ENCODE assay signal across 24 mouse cellular contexts in the genomic region with DNA sequence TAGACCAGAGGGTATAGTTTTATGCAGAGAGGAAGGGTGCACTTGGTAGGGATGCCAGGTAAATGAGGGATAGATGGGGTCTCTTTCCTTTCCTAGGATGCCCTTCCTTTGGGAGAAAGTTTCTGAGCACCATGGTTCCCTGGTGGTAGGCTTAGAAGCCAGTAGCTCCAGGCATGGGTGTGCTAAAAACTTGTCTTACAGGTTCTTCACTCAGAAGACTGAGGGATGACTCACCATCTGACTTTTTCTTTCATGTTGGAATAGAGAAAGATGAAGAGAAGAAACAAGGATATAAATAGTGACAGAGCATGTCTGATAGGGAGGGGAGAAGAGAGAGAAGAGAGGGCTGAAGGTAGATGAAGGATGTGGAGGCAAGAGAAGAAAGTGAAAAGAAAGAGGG. TPM values are rescaled to one million over a fixed set of nuclear protein-coding genes. Genes with fewer than 3 reads are reported as not detected.
DNase-seq lines count a peak whose midpoint lies in the region; ATAC-seq and TF ChIP-seq lines count a peak whose summit lies in the region.
"Had no signal": no experiment of that assay in that cellular context is flagged by ENCODE, and none has a peak within 500 bp of the region (broad histone marks: within the 10 kb centered on the region; RNA-seq: fewer than 3 reads in every experiment).

No protein-coding gene starts in this region.

- no peak overlapping the region for H3K4me3 ChIP-seq in intestine, embryonic 14.5 days (ENCODE audit: low read depth, low read length)
- H3K4me3 ChIP-seq in intestine, postnatal 0 days (ENCODE audit: low read depth, low read length) = no peak overlapping the region
- no peak overlapping the region for H3K4me3 ChIP-seq in intestine, embryonic 16.5 days (ENCODE audit: low read length)
- H3K4me3 ChIP-seq: erythroblast, embryonic 14.5 days; forebrain, embryonic 12.5 days; forebrain, embryonic 15.5 days; gastrocnemius, adult 2 months; hindbrain, embryonic 12.5 days; hindbrain, embryonic 15.5 days had no signal

- no peak for DNase-seq in intestine, embryonic 14.5 days (ENCODE audit: low spot score)
- peak; percentile 29 for DNase-seq in 3T3-L1 (ENCODE audit: low read depth, low spot score)
- DNase-seq in brain, adult 2 months (ENCODE audit: low read depth, low spot score) = peak; percentile 56
- no peak for DNase-seq in right cerebral cortex, adult 2 months (ENCODE audit: low spot score in 2 of 2)
- DNase-seq in cerebellum, adult 9-11 months = no peak
- no peak for DNase-seq in lung, adult 18-20 months
- DNase-seq: adrenal gland, adult 8-10 months; adrenal gland, postnatal 25 days; cerebellum, adult 18-20 months; cerebellum, adult 9-10 months; cerebellum, postnatal 25 days; embryo, embryonic 11 days; gastrocnemius, adult 2 months; gastrocnemius, postnatal 14 days; heart, adult 11 months had no signal

- H3K27me3 ChIP-seq in intestine, embryonic 14.5 days (replicated peaks; ENCODE audit: control insufficient read depth, insufficient read depth, low read length) = no peaks in the 10 kb centered on the region
- no peaks in the 10 kb centered on the region for H3K27me3 ChIP-seq in intestine, postnatal 0 days (replicated peaks; ENCODE audit: control insufficient read depth, insufficient read depth, low read length)
- H3K27me3 ChIP-seq in intestine, embryonic 16.5 days (replicated peaks; ENCODE audit: control insufficient read depth, insufficient read depth, low read length) = no peaks in the 10 kb centered on the region
- H3K27me3 ChIP-seq: forebrain, embryonic 12.5 days; forebrain, embryonic 15.5 days; hindbrain, embryonic 15.5 days had no signal

- H3K36me3 ChIP-seq in intestine, embryonic 14.5 days (ENCODE audit: control insufficient read depth, insufficient read depth, low read length) = no peaks in the 10 kb centered on the region
- no peaks in the 10 kb centered on the region for H3K36me3 ChIP-seq in intestine, postnatal 0 days (ENCODE audit: control insufficient read depth, insufficient read depth)
- no peaks in the 10 kb centered on the region for H3K36me3 ChIP-seq in intestine, embryonic 16.5 days (ENCODE audit: control insufficient read depth, insufficient read depth, low read length)
- H3K36me3 ChIP-seq: forebrain, embryonic 12.5 days; forebrain, embryonic 15.5 days; hindbrain, embryonic 12.5 days; hindbrain, embryonic 15.5 days had no signal

- H3K9me3 ChIP-seq in intestine, embryonic 14.5 days (ENCODE audit: control insufficient read depth, low read length) = no peaks in the 10 kb centered on the region
- no peaks in the 10 kb centered on the region for H3K9me3 ChIP-seq in intestine, postnatal 0 days (ENCODE audit: control insufficient read depth)
- no peaks in the 10 kb centered on the region for H3K9me3 ChIP-seq in intestine, embryonic 16.5 days (ENCODE audit: control insufficient read depth, low read length)
- H3K9me3 ChIP-seq: forebrain, embryonic 12.5 days; forebrain, embryonic 15.5 days; hindbrain, embryonic 12.5 days; hindbrain, embryonic 15.5 days had no signal

- TF ChIP-seq CTCF in intestine, postnatal 0 days (IDR thresholded peaks at IDR 0.05; ENCODE audit: low read depth) = no peak

- peak; percentile 56; the same call in 1 of the 2 replicates for ATAC-seq in intestine, embryonic 14.5 days (replicated peaks; ENCODE audit: low FRiP score, low TSS enrichment, low read depth)
- ATAC-seq in intestine, postnatal 0 days = no peak
- peak; percentile 47 for ATAC-seq in intestine, embryonic 16.5 days
- ATAC-seq: activated CD4-positive, CD25-positive, alpha-beta regulatory T cell, adult 4 months; forebrain, embryonic 15.5 days had no signal

- no peak overlapping the region for H3K4me2 ChIP-seq in intestine, embryonic 14.5 days (ENCODE audit: low read length)
- H3K4me2 ChIP-seq in intestine, postnatal 0 days (replicated peaks; ENCODE audit: low read depth) = no peak overlapping the region
- no peak overlapping the region for H3K4me2 ChIP-seq in intestine, embryonic 16.5 days (ENCODE audit: low read depth, low read length)
- H3K4me2 ChIP-seq: forebrain, embryonic 12.5 days; forebrain, embryonic 15.5 days; heart, embryonic 11.5 days; hindbrain, embryonic 12.5 days; hindbrain, embryonic 15.5 days had no signal

- H3K9ac ChIP-seq in intestine, embryonic 14.5 days (ENCODE audit: low read length) = no peak overlapping the region
- no peak overlapping the region for H3K9ac ChIP-seq in intestine, postnatal 0 days (ENCODE audit: low read depth, low read length)
- no peak overlapping the region for H3K9ac ChIP-seq in intestine, embryonic 16.5 days (ENCODE audit: low read depth, low read length)
- H3K9ac ChIP-seq: forebrain, embryonic 12.5 days; forebrain, embryonic 15.5 days; hindbrain, embryonic 12.5 days; hindbrain, embryonic 15.5 days had no signal

- H3K4me1 ChIP-seq in intestine, embryonic 14.5 days (replicated peaks; ENCODE audit: control insufficient read depth, insufficient read depth, low read length) = no peaks in the 10 kb centered on the region
- H3K4me1 ChIP-seq in intestine, postnatal 0 days (replicated peaks; ENCODE audit: control insufficient read depth, insufficient read depth, low read length) = no peaks in the 10 kb centered on the region; the same call in 1 of the 2 replicates
- peaks cover 11% of the 10 kb centered on the region; the same call in 1 of the 2 replicates for H3K4me1 ChIP-seq in intestine, embryonic 16.5 days (ENCODE audit: control insufficient read depth, insufficient read depth, low read length)
- H3K4me1 ChIP-seq: forebrain, embryonic 12.5 days; forebrain, embryonic 15.5 days; hindbrain, embryonic 12.5 days; hindbrain, embryonic 15.5 days had no signal

- H3K27ac ChIP-seq in intestine, embryonic 14.5 days (ENCODE audit: low read depth) = no peak overlapping the region
- H3K27ac ChIP-seq in intestine, postnatal 0 days (ENCODE audit: low read depth, low read length) = no peak overlapping the region
- H3K27ac ChIP-seq in intestine, embryonic 16.5 days (ENCODE audit: low read length) = peak overlapping the region; percentile 4; the same call in 1 of the 2 replicates
- H3K27ac ChIP-seq: forebrain, embryonic 12.5 days; forebrain, embryonic 15.5 days; gastrocnemius, adult 2 months; hindbrain, embryonic 12.5 days; hindbrain, embryonic 15.5 days had no signal

RNA-seq across cellular contexts. Expression of a gene that starts 7.1 kb away (rescaled TPM):
- 36.3 and 39.4 TPM in 2 replicates for polyA plus RNA-seq in intestine, embryonic 14.5 days (2014; fragmentation: Nextera tagmentation; extraction: Ambion mirVana)
- 23.4 and 27.2 TPM in 2 replicates for polyA plus RNA-seq in intestine, postnatal 0 days (2015; fragmentation: Nextera tagmentation; extraction: Ambion mirVana)
- 28.9 and 30.5 TPM in 2 replicates for polyA plus RNA-seq in intestine, embryonic 16.5 days (2015; fragmentation: Nextera tagmentation; extraction: Ambion mirVana)
- polyA plus RNA-seq: activated CD4-positive, CD25-positive, alpha-beta regulatory T cell, adult 4 months had no signal

Comparison
In these comparisons a context has a peak if more than half of its experiments do, and no peak if none do; other contexts are left out.
1. DNase-seq: peak in 3T3-L1 (single experiment) and brain, adult 2 months (single experiment); none in intestine, embryonic 14.5 days (single experiment), right cerebral cortex, adult 2 months (0 of 2), cerebellum, adult 9-11 months (single experiment) and lung, adult 18-20 months (0 of 2).